Mouse (Mus musculus): ENCODE results near the gene Gfm2.
"Not testable (repeated sequence)": the region's sequence is repeated elsewhere in the genome, so short reads cannot be mapped to it uniquely, and the experiment has no call there.

Gene Gfm2

DNA sequence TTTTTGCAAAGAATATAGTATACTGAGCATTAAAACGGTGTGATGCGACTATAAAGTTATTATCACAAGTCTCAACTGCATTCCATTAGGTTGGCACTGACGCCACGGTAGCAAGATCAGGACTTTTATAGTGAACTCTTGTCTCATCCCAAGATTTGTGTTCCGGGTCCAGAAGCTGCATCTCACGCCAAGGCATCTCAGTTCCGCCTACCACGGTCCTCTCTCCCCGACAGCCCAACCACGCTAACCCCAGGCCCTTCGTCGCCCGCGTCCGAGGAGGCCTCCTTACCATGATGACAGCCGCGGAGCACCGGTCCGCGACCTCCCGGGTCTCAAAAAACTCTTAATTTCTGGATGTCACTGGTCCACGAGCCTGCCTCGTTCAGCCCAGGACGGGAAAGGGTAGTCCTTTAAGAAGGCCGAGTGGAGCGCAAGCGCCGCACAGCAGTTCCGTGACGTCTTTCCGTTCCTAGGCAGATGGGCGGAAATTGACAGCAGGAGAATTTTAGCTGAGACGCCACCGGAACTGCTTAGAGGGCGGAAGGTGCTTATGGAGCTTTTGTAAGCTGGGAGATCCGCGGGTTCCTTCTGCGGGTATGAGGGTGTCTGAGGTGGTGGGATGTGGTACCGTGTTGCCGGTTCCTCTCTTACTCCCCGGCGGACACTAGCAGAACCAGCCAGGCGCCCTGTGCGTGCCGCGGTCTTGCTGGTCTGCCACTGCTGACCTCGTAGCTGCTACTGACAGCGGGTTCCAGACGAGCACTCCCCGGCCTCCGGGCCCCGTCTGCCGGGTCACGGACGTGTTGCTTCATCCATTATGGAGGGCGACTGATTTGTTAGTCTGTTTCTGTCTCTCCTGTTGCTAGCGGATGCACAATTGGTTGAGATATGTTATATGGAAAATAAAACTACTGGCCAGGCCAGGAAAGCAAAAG lies at the start of gene Gfm2, which contains the start of gene Nsa2:
Gene Gfm2, plus strand, starts transcription at position 472 of the 935 bp plus-strand sequence.
Gene Nsa2, minus strand, starts transcription at position 472 of the 935 bp plus-strand sequence.
- peak; percentile 88 to 89 for DNase-seq (ENCODE audit: low spot score in 2 of 2)

DNA sequence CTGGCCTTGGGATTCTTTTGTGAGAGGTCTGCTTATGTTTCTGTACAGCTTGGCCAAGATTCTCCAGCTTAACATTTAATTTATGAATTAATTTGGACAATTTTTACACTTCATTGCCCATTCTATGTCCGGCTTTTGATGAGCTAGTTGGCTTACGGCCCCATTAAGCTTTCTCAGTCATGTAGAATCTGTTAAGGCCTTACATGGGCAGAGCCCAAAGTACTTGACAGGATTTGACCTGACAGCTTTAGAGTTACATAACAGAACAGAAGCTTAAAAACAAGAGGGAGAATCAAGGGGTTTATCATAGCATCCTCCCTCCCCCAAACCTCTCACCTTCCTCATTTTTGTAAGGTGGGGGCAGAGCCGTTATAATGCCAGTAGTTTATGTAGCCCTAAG lies 49.6 kb upstream of the Gfm2 start:
- no peak for DNase-seq (ENCODE audit: low spot score in 2 of 2)

DNA sequence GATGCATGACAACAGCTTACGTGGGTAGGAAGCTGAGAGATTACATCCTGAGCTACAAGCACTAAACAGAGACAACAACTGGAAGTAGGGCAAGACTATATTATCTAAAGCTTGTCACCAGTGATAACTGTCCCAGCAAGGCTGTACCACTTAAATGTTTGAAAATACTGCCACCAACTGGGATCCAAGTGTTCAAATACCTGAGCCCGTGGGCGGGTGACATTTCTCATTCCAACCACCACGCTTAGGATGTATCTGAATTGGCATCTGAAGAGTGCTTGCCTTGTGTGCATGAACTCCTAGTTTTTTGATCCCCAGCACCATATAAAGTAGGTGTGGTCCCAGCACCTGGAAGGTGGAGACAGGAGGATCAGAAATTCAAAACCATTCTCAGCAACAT lies 42.0 kb upstream of the Gfm2 start:
- DNase-seq (ENCODE audit: low spot score in 2 of 2): no peak

DNA sequence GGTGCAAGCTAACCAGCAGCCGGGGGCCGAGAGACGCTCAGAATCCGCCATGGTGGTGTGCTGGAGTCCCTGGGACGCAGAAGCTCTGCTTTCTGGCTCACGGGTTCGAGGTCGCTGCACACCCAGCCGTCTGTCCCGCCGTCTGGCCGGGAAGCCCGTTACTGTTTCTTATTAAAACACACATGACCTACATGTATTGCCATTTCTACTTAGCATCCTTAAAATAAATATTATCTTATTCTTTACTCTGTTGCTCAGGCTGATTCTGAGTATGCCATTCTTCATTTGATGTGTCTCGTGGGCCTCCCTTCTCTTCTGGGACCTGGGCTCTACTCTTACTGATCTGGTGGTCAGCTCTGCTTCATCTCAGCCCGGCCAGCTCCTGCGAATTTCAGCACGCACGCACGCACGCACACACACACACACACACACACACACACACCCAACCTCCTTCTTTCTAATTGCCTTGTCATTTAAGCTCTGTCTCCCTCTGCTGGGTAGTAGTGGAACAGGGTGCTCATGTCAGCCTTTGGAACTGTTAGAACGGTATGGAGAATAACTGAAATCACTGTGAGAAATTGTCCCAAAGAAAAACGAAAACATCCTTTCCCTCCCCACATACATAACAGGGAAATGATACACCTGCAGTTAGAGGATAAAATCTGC lies 38.4 kb upstream of the Gfm2 start, which contains the start of gene Gm6169:
Gene Gm6169, minus strand, starts transcription at position 51 of the 666 bp plus-strand sequence.
- DNase-seq (ENCODE audit: low spot score in 2 of 2): peak; percentile 45 to 47

DNA sequence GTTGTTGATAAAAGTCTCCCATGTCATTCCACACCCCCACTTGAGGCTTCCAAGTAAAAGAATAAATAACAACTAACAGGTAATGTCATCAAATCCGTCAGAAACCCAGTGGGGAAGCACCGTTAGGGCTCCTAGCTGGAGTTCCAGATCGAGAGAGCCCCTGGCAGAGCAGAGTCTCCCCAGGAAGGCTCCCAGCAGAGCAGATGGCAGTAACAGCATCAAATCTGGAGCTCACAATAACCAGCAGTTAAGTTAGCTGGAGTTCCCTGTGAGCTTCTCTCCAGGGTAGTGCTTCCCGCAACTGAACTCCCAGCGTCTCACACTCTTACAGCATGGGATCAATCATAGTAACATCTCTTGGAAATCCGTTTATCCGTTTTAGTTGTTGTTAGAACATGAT lies 32.7 kb upstream of the Gfm2 start:
- DNase-seq (ENCODE audit: low spot score in 2 of 2): no peak

DNA sequence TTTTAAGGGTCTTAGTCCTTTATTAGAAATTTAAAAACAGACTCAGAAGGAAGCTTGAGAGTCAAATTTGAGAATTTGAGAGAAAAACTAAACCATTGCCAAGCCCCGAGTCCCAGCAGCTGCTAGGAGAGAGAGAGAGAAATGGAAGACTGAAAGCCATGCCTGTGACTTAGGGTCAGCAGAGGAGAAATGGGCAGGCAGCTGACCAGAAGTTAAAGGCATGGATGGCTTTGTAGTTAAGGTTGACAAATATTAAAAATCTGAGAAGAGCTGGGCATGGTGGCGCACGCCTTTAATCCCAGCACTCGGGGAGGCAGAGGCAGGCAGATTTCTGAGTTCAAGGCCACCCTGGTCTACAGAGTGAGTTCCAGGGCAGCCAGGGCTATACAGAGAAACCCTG lies 30.0 kb upstream of the Gfm2 start:
- DNase-seq (ENCODE audit: low spot score in 2 of 2): not testable (repeated sequence)

DNA sequence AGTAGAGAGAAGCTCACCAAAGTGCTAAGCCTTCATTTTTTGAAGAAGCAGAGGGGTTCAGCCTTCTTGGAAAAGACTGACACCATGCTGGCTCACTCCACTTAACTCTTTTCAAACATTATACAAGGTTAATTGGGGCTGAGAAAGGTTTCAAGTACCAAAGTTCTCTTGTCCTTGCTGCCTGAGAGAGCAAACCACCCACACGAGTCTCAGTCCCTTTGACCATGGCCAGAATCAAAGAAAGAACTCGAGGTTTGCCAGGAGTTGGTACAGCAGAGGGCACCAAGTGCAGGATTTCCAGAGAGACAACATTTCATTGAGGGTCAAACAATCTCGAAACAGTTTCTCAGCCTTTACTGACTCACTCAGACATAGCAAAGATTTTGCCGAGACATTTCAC lies 28.7 kb upstream of the Gfm2 start:
- DNase-seq (ENCODE audit: low spot score in 2 of 2): no peak

DNA sequence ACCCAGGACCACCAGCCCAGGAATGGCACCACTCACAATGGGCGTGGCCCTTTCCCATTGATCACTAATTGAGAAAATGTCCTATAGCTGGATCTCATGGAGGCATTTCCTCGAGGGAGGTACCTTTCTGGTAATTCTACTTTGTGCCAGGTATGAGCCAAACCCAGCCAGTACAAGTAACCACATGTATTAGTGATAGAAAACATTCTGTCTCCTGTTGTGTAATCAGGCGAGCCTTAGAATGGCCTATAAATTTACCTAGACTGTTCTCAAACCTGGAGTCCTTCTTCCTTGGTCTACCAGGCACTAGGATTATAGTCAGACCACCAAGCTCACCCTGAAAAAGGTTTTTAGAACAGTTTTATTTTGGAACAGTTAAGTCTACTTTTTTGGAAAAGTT lies 16.4 kb upstream of the Gfm2 start:
- DNase-seq (ENCODE audit: low spot score in 2 of 2): no peak

DNA sequence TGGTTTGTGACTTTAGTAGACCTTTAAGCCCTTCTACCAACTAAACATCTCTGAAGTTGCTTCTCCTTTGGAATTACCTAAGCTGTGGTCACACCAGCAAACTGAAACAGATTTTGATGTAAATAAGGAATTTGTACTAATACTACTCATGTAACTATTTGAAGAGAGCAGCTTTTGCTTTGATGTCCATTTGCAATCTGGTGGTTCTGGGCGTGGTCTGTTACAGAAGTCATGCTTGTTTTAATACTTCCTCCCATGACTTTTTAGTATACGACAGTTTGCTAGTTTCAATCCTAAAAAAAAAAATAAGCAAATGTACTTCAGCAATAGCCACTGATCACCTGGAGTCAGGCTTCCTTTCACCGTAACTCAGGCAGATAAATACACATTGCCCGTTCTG lies 8.1 kb upstream of the Gfm2 start:
- DNase-seq (ENCODE audit: low spot score in 2 of 2): not testable (repeated sequence)

DNA sequence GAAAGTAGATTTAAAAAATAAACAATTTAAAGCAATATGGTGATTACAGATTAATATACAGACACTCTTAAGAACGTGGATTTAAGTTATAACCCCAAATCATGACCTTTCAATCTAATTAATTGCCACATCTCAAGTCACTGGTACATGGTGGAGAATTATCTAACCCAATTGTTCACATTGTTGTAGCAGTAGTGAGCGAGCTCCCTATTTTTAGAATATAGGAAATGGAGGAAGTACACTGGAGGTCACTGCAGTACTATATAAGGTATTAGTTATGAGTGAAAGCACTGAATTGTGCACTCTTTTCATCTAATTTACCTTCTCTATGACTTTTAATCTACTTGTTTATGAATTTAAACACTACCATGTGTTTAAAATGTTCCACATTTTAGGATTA lies 7.3 kb upstream of the Gfm2 start:
- not testable (repeated sequence) for DNase-seq (ENCODE audit: low spot score in 2 of 2)

DNA sequence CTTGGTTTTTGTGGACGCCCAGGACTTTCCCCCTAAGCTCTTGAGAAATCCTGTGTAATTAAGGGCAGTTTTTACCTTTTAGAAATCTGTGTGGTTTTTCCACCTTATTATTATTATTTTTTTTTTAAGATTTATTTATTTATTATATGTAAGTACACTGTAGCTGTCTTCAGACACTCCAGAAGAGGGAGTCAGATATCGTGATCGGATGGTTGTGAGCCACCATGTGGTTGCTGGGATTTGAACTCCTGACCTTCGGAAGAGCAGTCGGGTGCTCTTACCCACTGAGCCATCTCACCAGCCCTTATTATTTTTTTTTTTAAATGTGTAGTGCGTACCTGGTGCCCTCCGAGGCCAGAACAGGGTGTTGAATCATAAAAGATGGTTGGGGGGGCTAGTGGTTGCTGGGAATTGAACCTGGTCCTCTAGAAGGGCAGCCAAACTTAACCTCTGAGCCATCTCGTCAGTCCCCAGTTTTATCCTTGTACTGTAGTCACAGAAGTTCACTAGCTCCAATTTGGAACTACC lies 731 bp downstream of the Gfm2 start:
- DNase-seq (ENCODE audit: low spot score in 2 of 2): not testable (repeated sequence)

DNA sequence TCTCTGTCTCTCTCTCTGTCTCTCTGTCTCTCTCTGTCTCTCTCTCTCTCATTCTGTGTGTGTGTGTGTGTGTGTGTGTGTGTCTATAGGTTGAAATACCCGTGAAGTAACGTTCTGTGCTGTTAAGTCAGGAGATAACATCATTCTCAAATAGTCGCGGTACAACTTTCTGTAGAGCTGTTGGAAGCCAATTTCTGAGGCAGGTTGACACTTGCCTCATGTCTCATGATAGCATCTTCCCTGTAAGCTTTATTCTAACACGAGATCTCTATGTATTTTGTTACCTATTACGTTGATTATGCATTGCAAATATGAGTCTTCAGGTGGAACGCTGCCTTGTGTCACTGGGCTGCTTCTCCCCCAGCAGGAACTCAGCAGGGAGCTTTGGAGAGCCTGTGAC lies 4.6 kb downstream of the Gfm2 start:
- DNase-seq (ENCODE audit: low spot score in 2 of 2): no peak

DNA sequence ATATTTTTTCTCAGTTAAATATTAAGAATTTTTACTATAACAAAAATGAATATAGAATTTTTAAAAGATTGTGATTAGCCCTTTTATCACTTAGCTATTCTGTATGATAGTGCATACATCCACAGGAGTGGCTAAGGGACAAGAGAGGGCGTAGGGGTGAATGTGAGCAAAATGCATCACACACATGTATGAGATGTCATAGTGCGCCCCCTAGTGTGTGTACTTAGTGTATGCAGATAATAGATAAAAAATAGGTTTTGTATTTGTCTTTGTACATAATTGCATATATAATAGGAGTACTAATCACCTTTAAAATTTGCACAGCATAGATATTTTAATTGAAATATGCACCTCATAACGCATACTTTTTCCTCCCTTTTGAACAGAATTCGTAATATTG lies 8.1 kb downstream of the Gfm2 start:
- DNase-seq (ENCODE audit: low spot score in 2 of 2): no peak

DNA sequence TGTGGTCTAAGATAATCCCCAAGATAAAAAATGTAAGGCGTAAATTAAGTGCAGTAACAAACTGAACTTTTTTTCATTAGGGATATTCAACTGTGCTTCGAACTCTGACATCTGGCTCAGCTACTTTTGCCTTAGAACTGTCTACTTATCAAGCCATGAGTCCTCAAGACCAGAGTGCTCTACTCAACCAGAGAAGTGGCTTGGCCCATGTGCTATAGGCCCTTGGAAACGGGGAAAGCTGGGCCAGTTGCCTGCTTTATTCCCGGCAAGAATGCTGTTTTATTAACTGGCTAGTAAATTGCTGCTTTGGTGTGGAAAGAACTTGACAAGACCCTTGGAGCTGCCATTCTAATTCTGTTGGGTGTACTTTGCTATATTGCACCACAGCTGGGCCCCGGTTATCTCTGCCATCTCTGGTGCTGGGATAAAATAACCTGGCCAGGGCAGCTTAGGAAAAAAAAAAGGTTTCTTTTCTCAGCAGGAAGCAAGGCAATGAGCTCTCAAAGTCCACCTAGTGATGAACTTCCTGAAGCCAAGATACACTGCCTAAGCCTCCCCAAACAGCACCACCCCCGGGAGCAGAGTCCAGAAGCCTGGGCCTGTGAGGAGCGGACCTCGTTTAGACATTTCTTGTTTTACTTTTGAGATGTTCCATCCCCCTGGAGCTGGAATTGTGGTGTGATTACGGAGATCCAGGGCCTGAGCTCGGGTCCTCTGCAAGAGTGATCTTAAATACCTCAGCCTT lies 38.0 kb downstream of the Gfm2 start:
- DNase-seq (ENCODE audit: low spot score in 2 of 2): no peak

DNA sequence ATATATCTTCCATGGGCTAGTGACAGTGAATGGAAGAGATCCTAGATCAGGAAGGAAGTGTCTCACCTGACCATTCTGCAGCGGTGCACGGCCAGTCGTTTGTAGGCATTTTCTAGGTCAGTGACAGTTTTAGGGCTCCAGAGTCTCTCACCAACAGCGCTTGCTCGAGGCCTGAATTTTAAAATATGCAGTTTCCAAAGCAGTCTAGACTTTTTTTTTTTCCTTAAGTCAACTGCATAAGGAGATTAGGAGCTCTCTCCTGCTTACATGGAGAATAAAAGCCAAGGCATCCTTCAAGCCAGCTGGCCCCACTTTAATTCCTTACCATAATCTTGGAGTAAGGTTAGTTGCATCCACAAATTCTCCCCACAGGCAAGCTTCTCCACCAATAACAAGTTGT lies 39.0 kb downstream of the Gfm2 start:
- DNase-seq (ENCODE audit: low spot score in 2 of 2): no peak

DNA sequence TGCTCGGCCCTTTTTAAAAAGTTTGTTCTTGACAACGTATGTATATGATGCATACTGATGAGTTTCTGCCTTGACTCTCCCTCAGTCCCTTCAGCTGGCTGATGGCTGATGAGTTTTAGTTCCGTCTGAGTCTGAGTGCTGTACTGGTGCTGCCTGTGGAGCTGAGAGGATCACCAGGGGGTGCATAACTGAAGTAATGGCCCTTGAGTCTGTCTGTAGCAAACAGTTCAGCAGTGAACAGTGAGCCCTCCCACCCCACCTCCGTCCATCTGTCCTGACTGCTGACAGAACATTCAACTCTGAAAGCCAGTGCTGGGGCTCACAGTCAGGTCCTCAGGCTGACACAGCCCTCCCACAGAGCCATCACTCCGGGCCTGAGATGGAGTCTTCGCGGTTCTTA lies 41.2 kb downstream of the Gfm2 start:
- DNase-seq (ENCODE audit: low spot score in 2 of 2): no peak

DNA sequence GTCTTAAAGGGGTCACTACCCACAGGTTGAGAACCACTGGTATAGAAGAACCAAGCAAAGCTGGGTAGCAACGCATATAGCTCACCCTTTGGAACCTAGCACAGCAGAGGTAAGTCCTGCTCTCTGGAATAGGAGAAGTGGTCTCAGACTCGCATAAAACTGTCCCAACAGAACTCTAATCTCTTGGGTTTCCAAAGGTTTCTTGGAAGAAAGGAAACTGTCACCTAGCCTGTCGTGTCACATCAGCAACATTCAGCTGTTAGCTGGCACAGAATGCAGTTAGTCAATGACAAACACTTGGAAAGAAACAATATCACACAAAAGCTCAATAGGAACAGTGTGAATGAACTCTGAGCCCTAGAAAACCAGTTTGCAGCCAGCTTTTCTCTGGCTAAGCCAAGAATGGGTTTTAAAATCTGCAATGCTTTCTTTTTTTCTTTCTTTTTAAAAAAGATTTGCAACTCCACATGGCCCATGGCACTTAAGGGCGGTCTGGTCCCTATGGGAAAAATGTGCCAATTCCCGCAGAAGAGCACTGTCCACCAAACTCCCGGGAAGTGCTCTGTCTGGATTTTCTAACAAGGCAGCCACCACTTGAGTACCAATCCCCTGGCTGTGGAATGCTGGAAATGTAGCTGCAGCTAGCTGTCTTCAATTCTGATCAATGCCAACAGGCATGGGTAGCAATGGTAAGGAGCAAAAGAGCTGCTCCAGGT lies 42.5 kb downstream of the Gfm2 start:
- no peak for DNase-seq (ENCODE audit: low spot score in 2 of 2)

DNA sequence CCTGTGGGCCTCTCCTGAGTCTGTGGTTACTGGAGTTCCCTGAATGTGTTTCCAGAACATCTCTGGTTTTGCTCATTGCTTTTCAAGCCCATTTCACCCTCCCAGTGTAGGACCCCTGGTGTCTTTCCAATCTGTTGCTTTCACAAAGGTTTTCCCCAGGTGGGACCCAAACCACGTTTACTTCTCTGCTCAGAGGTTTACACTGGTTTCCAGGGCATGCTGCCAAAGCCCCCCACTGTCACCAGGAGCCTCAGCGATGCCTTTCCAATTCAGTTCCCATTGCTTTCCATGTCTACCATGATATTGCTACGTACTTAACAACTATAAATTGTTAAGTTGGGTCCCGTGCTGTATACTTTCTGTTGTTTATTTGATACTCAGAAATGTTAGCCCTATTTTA lies 45.1 kb downstream of the Gfm2 start:
- DNase-seq (ENCODE audit: low spot score in 2 of 2): no peak

DNA sequence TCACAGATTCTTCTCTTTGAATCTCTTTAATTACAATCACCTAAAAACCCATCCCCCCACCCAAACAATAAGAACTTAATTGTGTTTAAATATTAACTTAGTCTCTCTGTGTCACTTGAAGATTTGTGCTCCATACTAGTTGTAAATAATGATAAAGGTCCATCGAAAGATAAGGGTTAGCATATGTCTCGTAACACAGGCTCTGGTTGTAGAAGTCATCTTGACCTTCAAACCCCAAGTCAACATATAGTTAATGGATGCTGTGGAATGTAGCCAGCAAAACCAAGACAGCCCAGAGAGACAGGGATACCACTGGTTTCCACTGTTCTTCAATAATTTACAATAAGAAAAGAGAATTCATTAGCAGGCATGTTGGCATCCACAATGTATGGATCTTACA lies 46.4 kb downstream of the Gfm2 start:
- no peak for DNase-seq (ENCODE audit: low spot score in 2 of 2)

DNA sequence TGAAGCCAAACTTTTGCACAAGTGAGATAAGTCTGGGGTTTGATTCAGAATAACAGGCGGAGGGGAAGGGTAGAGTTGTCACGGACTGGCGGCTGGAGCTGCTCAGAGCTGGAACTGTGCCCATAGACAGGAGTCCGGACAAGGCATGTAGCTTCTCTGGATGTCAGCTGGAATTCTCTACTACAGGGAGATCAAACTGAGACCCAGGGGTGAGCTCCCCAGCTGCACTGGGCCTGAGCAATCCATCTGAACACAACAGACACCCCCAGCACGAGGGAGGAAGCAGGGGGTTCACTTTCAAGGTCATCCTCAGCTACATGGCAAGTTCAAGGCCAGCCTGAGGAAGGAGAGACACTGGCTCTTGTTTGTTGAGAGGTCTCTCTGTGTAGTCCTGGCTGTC lies 46.9 kb downstream of the Gfm2 start:
- DNase-seq (ENCODE audit: low spot score in 2 of 2): no peak

DNA sequence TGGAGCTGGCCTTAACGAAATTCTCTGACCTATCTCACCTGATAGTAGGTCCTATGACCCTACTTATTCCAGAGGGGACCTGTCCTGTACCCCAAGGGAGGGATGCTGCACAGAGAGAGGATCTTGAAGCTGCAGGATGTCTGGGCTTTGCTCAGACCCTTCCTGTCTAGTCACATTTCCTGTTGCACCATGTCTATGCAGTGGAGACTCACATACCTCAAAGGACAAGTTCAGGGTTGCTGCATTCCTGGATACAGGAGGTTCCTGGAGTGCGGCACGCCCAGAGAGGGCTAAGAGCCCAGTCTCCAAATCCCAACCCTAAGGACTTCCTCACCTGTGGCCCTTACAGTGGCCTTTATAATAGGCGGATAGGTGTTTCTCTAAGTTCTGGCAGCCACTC lies 48.6 kb downstream of the Gfm2 start:
- DNase-seq (ENCODE audit: low spot score in 2 of 2): no peak

Data from frontal cortex, postnatal 14 days (tissue).